9 mouse cellular contexts compared by ENCODE assay signal in genomic region chr9:61403866-61404614, GRCm38 (mm10). TPM values are rescaled to one million over a fixed set of nuclear protein-coding genes. Genes with fewer than 3 reads are reported as not detected.
DNase-seq lines count a peak whose midpoint lies in the region; ATAC-seq and TF ChIP-seq lines count a peak whose summit lies in the region.
"Had no signal": no experiment of that assay in that cellular context is flagged by ENCODE, and none has a peak within 500 bp of the region (broad histone marks: within the 10 kb centered on the region; RNA-seq: fewer than 3 reads in every experiment).

No protein-coding gene starts in this region.

- DNase-seq in gastrocnemius, adult 2 months, result peak; percentile 28
- DNase-seq in gastrocnemius, adult 8-10 months (ENCODE audit: low spot score in 2 of 2), result no peak
- DNase-seq in kidney, adult 2 months, result peak; percentile 80
- DNase-seq in heart, postnatal 10 days, result no peak
- DNase-seq in urinary bladder, postnatal 14 days (ENCODE audit: low spot score), result no peak
- DNase-seq in layer of hippocampus, adult 9-10 months (ENCODE audit: low spot score), result no peak
- DNase-seq: B cell, adult 2 months had no signal

- H3K9me3 ChIP-seq in embryonic facial prominence, embryonic 12.5 days, result no peaks in the 10 kb centered on the region
- H3K9me3 ChIP-seq in neural tube, embryonic 12.5 days, result no peaks in the 10 kb centered on the region

- ATAC-seq in embryonic facial prominence, embryonic 12.5 days (ENCODE audit: insufficient number of reproducible peaks, insufficient read depth, low FRiP score, low TSS enrichment), result no peak
- no peak; the same call in 1 of the 2 replicates for ATAC-seq in neural tube, embryonic 12.5 days (ENCODE audit: low FRiP score, low read depth)

- H3K9ac ChIP-seq in embryonic facial prominence, embryonic 12.5 days, result no peak overlapping the region
- no peak overlapping the region for H3K9ac ChIP-seq in neural tube, embryonic 12.5 days

- H3K4me1 ChIP-seq in embryonic facial prominence, embryonic 12.5 days, result peaks cover 65% of the 10 kb centered on the region
- peaks cover 33% of the 10 kb centered on the region for H3K4me1 ChIP-seq in kidney, adult 2 months (ENCODE audit: control insufficient read depth, insufficient read depth, low read length)
- H3K4me1 ChIP-seq in neural tube, embryonic 12.5 days, result peaks cover 69% of the 10 kb centered on the region

- TF ChIP-seq CTCF in gastrocnemius, adult 2 months (IDR thresholded peaks at IDR 0.05), result no peak
- TF ChIP-seq CTCF in kidney, adult 2 months (conservative IDR thresholded peaks at IDR 0.05; ENCODE audit: insufficient read depth, insufficient read length, low read depth, low read length), result no peak

- no peak overlapping the region for H3K27ac ChIP-seq in gastrocnemius, adult 2 months
- H3K27ac ChIP-seq in embryonic facial prominence, embryonic 12.5 days, result peak overlapping the region; percentile 82
- no peak overlapping the region for H3K27ac ChIP-seq in kidney, adult 2 months (ENCODE audit: insufficient read depth, low read depth, low read length)
- H3K27ac ChIP-seq in neural tube, embryonic 12.5 days, result peak overlapping the region; percentile 74; the same call in 1 of the 2 replicates

- H3K27me3 ChIP-seq in embryonic facial prominence, embryonic 12.5 days, result no peaks in the 10 kb centered on the region
- no peaks in the 10 kb centered on the region for H3K27me3 ChIP-seq in kidney, adult 2 months (replicated peaks; ENCODE audit: control insufficient read depth, insufficient read depth, low read length)
- 0 out of 2 replicates have a peak, but pooled peaks cover 3% of the 10 kb centered on the region for H3K27me3 ChIP-seq in neural tube, embryonic 12.5 days (replicated peaks)

- no peak overlapping the region for H3K4me2 ChIP-seq in embryonic facial prominence, embryonic 12.5 days (replicated peaks)
- H3K4me2 ChIP-seq in neural tube, embryonic 12.5 days (replicated peaks), result peak overlapping the region; percentile 38

- intact Hi-C loops in gastrocnemius, adult 2 months (cut with DNase I), result no loop called here
- intact Hi-C loops in heart, postnatal 10 days (cut with DNase I), result no loop called here

- peaks cover 69% of the 10 kb centered on the region for H3K36me3 ChIP-seq in embryonic facial prominence, embryonic 12.5 days
- no peaks in the 10 kb centered on the region for H3K36me3 ChIP-seq in kidney, adult 2 months (ENCODE audit: control insufficient read depth, insufficient read depth, low read length)
- peaks cover 71% of the 10 kb centered on the region for H3K36me3 ChIP-seq in neural tube, embryonic 12.5 days

- 40% methylated on average over 16 of the region's 16 CpGs for WGBS in embryonic facial prominence, embryonic 12.5 days
- WGBS in kidney, adult 2 months, result 55% methylated on average over 16 of the region's 16 CpGs
- WGBS in neural tube, embryonic 12.5 days, result 62% methylated on average over 16 of the region's 16 CpGs

- TF ChIP-seq POLR2A in kidney, adult 2 months (IDR thresholded peaks at IDR 0.05; ENCODE audit: low read depth, low read length), result no peak

- H3K4me3 ChIP-seq in gastrocnemius, adult 2 months, result no peak overlapping the region
- H3K4me3 ChIP-seq in embryonic facial prominence, embryonic 12.5 days, result no peak overlapping the region
- H3K4me3 ChIP-seq in kidney, adult 2 months (ENCODE audit: insufficient read depth, low read depth, low read length), result no peak overlapping the region
- H3K4me3 ChIP-seq in neural tube, embryonic 12.5 days, result no peak overlapping the region

RNA-seq across cellular contexts. Expression of gene Tle3, which starts 31.9 kb away (rescaled TPM):
- 10 to 100 TPM in 1 of 2 experiments, 1 to 10 TPM in 1; 4.7 to 12.9 TPM for total RNA-seq in gastrocnemius, adult 2 months (2021)
- 1 to 10 TPM; 3.2 to 6.7 (median 4.3) TPM for total RNA-seq in gastrocnemius, adult 8-10 months (2022)
- polyA plus RNA-seq in embryonic facial prominence, embryonic 12.5 days (2016; fragmentation: Nextera tagmentation; extraction: Ambion mirVana), result 51.8 and 58.3 TPM in 2 replicates
- polyA plus RNA-seq in kidney, adult 2 months (2012; rRNA removed), result 47.2 and 50.9 TPM in 2 replicates
- 55.5 and 58.7 TPM in 2 replicates for polyA plus RNA-seq in neural tube, embryonic 12.5 days (2016; fragmentation: Nextera tagmentation; extraction: Ambion mirVana)
- total RNA-seq in heart, postnatal 10 days (2021), result 10 to 100 TPM; 26.9 to 27.4 TPM

Comparison
In these comparisons a context has a peak if more than half of its experiments do, and no peak if none do; other contexts are left out.
1. DNase-seq: peak in gastrocnemius, adult 2 months (single experiment) and kidney, adult 2 months (single experiment); none in gastrocnemius, adult 8-10 months (0 of 2), heart, postnatal 10 days (0 of 2), urinary bladder, postnatal 14 days (single experiment) and layer of hippocampus, adult 9-10 months (single experiment).
2. H3K27ac ChIP-seq: peak in embryonic facial prominence, embryonic 12.5 days (single experiment) and neural tube, embryonic 12.5 days (single experiment); none in gastrocnemius, adult 2 months (single experiment) and kidney, adult 2 months (single experiment).